Mouse (Mus musculus): ENCODE data around the gene Sparc. TPM values are rescaled to one million over a fixed set of nuclear protein-coding genes. Genes with fewer than 3 reads are reported as not detected.

The Sparc gene
- polyA plus RNA-seq, 1 experiment from 2014 or later, result 3,340 TPM

DNA sequence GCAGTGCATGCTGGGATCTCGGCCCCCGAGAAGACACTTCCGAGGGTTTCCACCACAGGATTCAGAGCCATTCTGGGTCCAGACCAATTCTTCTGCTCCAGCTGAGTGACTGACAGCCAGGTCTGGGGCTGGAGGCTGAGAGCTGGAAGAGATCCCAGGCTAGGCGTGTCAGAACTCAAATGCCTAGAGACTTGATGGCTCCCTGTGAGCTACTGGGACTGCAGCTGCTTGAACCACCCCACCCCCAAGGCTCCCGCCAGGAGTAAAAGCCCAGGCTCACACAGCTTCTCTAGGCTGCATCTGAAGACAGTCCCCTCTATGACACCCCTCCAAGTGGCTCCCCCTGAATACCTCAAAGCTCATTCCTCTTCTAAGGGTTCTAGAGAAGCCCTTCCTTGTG is 44.6 kb downstream of the Sparc start:
- H3K4me2 ChIP-seq (ENCODE audit: low read depth, low read length), result no peak overlapping the region
- peak; percentile 94 for DNase-seq (ENCODE audit: low spot score)
- H3K9ac ChIP-seq (ENCODE audit: low read depth, low read length), result no peak overlapping the region
- no peaks in the 10 kb centered on the region for H3K36me3 ChIP-seq (ENCODE audit: control insufficient read depth, insufficient read depth, low read length)
- H3K4me1 ChIP-seq (ENCODE audit: control insufficient read depth, insufficient read depth, low read length), result peaks cover 14% of the 10 kb centered on the region; the same call in 1 of the 2 replicates
- peak overlapping the region; percentile 54 for H3K27ac ChIP-seq (replicated peaks; ENCODE audit: low read depth, low read length)
- ATAC-seq (ENCODE audit: low read depth), result peak; percentile 88
- no peak overlapping the region for H3K4me3 ChIP-seq (ENCODE audit: low read depth, low read length)
- no peaks in the 10 kb centered on the region for H3K9me3 ChIP-seq (ENCODE audit: control insufficient read depth, low read length)
- 19% methylated on average over 5 of the region's 5 CpGs for WGBS
- H3K27me3 ChIP-seq (replicated peaks; ENCODE audit: control insufficient read depth, insufficient read depth, low read length), result no peaks in the 10 kb centered on the region

DNA sequence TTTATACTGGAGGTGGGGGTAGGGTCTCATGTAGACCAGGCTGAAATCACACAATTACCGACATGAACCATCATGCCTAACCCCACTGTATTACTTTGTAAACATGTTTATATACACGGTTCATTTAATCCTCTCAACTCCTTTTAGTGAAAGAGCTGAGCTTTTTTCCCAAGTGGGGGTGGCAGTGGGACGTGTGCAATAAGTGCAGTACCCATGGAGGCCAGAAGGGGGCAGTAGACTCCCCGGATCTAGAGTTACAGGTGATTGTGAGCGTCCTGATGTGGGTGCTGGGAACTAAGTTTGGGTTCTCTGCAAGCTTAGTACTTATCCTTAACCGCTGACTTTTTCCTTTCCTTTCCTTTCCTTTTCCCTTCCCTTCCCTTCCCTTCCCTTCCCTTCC is 49.1 kb downstream of the Sparc start:
- H3K27me3 ChIP-seq (replicated peaks; ENCODE audit: control insufficient read depth, insufficient read depth, low read length), result no peaks in the 10 kb centered on the region
- no peak overlapping the region for H3K9ac ChIP-seq (ENCODE audit: low read depth, low read length)
- WGBS, result 55% methylated on average over 6 of the region's 6 CpGs
- no peaks in the 10 kb centered on the region for H3K36me3 ChIP-seq (ENCODE audit: control insufficient read depth, insufficient read depth, low read length)
- H3K27ac ChIP-seq (replicated peaks; ENCODE audit: low read depth, low read length), result no peak overlapping the region
- no peak overlapping the region for H3K4me3 ChIP-seq (ENCODE audit: low read depth, low read length)
- DNase-seq (ENCODE audit: low spot score) (no peak), ATAC-seq (ENCODE audit: low read depth) (no peak)
- H3K4me2 ChIP-seq (ENCODE audit: low read depth, low read length), result no peak overlapping the region
- H3K9me3 ChIP-seq (ENCODE audit: control insufficient read depth, low read length), result no peaks in the 10 kb centered on the region
- peaks cover 7% of the 10 kb centered on the region; the same call in 1 of the 2 replicates for H3K4me1 ChIP-seq (ENCODE audit: control insufficient read depth, insufficient read depth, low read length)

DNA sequence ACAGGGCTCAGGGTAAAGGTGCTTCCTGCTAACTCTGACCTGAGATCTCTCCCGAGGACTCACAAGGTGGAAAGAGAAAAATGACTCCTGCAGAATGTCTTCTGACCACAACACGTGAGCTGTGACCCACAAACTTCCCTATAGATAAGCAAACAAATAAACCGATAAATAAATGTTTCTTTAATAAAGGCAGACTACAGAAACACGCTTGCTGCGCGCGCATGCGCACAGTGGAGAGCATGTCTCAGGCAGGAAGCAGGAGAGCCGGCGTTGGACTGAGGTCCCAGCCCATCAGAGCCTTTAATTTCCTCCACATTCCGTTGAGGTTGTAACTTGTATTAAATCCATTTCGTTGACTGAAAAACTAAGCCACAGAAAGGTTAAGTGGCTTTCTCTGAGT is 49.6 kb downstream of the Sparc start:
- no peaks in the 10 kb centered on the region for H3K9me3 ChIP-seq (ENCODE audit: control insufficient read depth, low read length)
- peaks cover 3% of the 10 kb centered on the region; the same call in 1 of the 2 replicates for H3K4me1 ChIP-seq (ENCODE audit: control insufficient read depth, insufficient read depth, low read length)
- H3K9ac ChIP-seq (ENCODE audit: low read depth, low read length), result no peak overlapping the region

GRCm38 (mm10) chr11:55372001-55372400 is 51.0 kb downstream of the Sparc start:
- 22% methylated on average over 6 of the region's 6 CpGs for WGBS
- no peak for ATAC-seq (ENCODE audit: low read depth)

More for the DNA sequence above, 49.6 kb downstream of the Sparc start:
- Histone ChIP-seq H3K27ac (replicated peaks; ENCODE audit: low read depth, low read length) (no peak overlapping the region), H3K4me3 (ENCODE audit: low read depth, low read length) (no peak overlapping the region), H3K4me2 (ENCODE audit: low read depth, low read length) (no peak overlapping the region), H3K27me3 (replicated peaks; ENCODE audit: control insufficient read depth, insufficient read depth, low read length) (no peaks in the 10 kb centered on the region), H3K36me3 (ENCODE audit: control insufficient read depth, insufficient read depth, low read length) (no peaks in the 10 kb centered on the region)
- DNase-seq (ENCODE audit: low spot score) (no peak), ATAC-seq (ENCODE audit: low read depth) (no peak)
- 84% methylated on average over 12 of the region's 12 CpGs for WGBS

DNA sequence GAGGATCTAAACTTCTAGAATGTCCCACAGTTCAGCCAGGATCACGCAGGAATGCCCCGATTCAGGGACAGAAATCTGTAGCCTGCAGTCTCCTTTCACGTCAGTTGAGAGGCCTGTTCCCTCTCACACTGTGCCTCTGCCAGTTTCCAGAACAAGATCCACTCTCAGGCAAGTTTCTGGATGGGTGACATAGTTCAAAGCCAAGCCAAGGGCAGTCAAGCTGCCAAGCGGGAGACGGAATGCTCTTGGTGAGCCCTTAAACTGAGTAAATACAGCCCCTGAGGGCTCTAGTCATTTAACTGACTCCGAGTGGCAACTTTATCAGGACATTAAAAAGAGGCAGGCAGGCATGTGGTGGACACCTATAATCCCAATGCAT is 53.9 kb downstream of the Sparc start:
- Histone ChIP-seq H3K9me3 (ENCODE audit: control insufficient read depth, low read length) (no peaks in the 10 kb centered on the region), H3K36me3 (ENCODE audit: control insufficient read depth, insufficient read depth, low read length) (no peaks in the 10 kb centered on the region), H3K4me1 (ENCODE audit: control insufficient read depth, insufficient read depth, low read length) (no peaks in the 10 kb centered on the region), H3K4me3 (ENCODE audit: low read depth, low read length) (no peak overlapping the region), H3K27me3 (replicated peaks; ENCODE audit: control insufficient read depth, insufficient read depth, low read length) (no peaks in the 10 kb centered on the region), H3K27ac (replicated peaks; ENCODE audit: low read depth, low read length) (no peak overlapping the region), H3K9ac (ENCODE audit: low read depth, low read length) (no peak overlapping the region), H3K4me2 (ENCODE audit: low read depth, low read length) (no peak overlapping the region)
- DNase-seq (ENCODE audit: low spot score) (no peak), ATAC-seq (ENCODE audit: low read depth) (no peak)
- 46% methylated on average over 6 of the region's 6 CpGs for WGBS

More at GRCm38 (mm10) chr11:55372001-55372400, 51.0 kb downstream of the Sparc start:
- H3K27me3 ChIP-seq (replicated peaks; ENCODE audit: control insufficient read depth, insufficient read depth, low read length), result no peaks in the 10 kb centered on the region
- no peaks in the 10 kb centered on the region for H3K36me3 ChIP-seq (ENCODE audit: control insufficient read depth, insufficient read depth, low read length)
- no peaks in the 10 kb centered on the region for H3K4me1 ChIP-seq (ENCODE audit: control insufficient read depth, insufficient read depth, low read length)
- no peak overlapping the region for H3K4me3 ChIP-seq (ENCODE audit: low read depth, low read length)
- H3K27ac ChIP-seq (replicated peaks; ENCODE audit: low read depth, low read length), result no peak overlapping the region
- H3K9ac ChIP-seq (ENCODE audit: low read depth, low read length), result no peak overlapping the region
- no peaks in the 10 kb centered on the region for H3K9me3 ChIP-seq (ENCODE audit: control insufficient read depth, low read length)
- H3K4me2 ChIP-seq (ENCODE audit: low read depth, low read length), result no peak overlapping the region
- no peak for DNase-seq (ENCODE audit: low spot score)

GRCm38 (mm10) chr11:55368388-55369092 is 54.4 kb downstream of the Sparc start:
- DNase-seq (ENCODE audit: low spot score) (no peak), ATAC-seq (ENCODE audit: low read depth) (no peak)
- Histone ChIP-seq H3K9me3 (ENCODE audit: control insufficient read depth, low read length) (no peaks in the 10 kb centered on the region), H3K4me2 (ENCODE audit: low read depth, low read length) (no peak overlapping the region), H3K4me3 (ENCODE audit: low read depth, low read length) (no peak overlapping the region), H3K36me3 (ENCODE audit: control insufficient read depth, insufficient read depth, low read length) (no peaks in the 10 kb centered on the region), H3K27me3 (replicated peaks; ENCODE audit: control insufficient read depth, insufficient read depth, low read length) (no peaks in the 10 kb centered on the region), H3K27ac (replicated peaks; ENCODE audit: low read depth, low read length) (no peak overlapping the region), H3K9ac (ENCODE audit: low read depth, low read length) (no peak overlapping the region), H3K4me1 (ENCODE audit: control insufficient read depth, insufficient read depth, low read length) (no peaks in the 10 kb centered on the region)
- 44% methylated on average over 4 of the region's 4 CpGs for WGBS

DNA sequence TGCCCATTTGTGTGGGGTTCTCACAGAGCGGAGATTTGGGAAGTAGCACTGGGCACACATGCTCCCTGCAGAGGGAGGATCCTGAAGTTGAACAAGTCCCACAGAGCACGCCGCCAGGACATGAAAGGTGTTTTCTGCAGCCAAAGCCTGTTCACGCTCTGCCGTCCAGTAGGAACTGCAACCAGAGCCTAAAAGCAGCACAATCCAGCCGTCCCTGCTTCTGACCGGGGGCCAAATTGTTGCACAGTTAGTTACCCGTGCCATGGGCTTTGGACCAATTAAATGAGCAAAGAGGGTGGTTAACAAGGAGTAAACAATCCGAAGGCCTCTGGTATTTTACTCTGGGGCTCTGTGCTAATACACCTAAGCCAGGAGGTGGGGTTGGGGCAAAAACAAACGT is 55.2 kb downstream of the Sparc start:
- H3K4me2 ChIP-seq (ENCODE audit: low read depth, low read length), result no peak overlapping the region
- DNase-seq (ENCODE audit: low spot score) (no peak), ATAC-seq (ENCODE audit: low read depth) (no peak)
- H3K27me3 ChIP-seq (replicated peaks; ENCODE audit: control insufficient read depth, insufficient read depth, low read length), result no peaks in the 10 kb centered on the region
- H3K9me3 ChIP-seq (ENCODE audit: control insufficient read depth, low read length), result no peaks in the 10 kb centered on the region
- no peak overlapping the region for H3K4me3 ChIP-seq (ENCODE audit: low read depth, low read length)
- 55% methylated on average over 10 of the region's 10 CpGs for WGBS
- H3K4me1 ChIP-seq (ENCODE audit: control insufficient read depth, insufficient read depth, low read length), result no peaks in the 10 kb centered on the region
- H3K27ac ChIP-seq (replicated peaks; ENCODE audit: low read depth, low read length), result no peak overlapping the region
- no peaks in the 10 kb centered on the region for H3K36me3 ChIP-seq (ENCODE audit: control insufficient read depth, insufficient read depth, low read length)
- H3K9ac ChIP-seq (ENCODE audit: low read depth, low read length), result no peak overlapping the region

- H3K9ac ChIP-seq (ENCODE audit: low read depth, low read length), result no peak overlapping the region
- H3K27ac ChIP-seq (replicated peaks; ENCODE audit: low read depth, low read length), result no peak overlapping the region
- no peaks in the 10 kb centered on the region for H3K27me3 ChIP-seq (replicated peaks; ENCODE audit: control insufficient read depth, insufficient read depth, low read length)
- no peak for DNase-seq (ENCODE audit: low spot score)
- H3K4me1 ChIP-seq (ENCODE audit: control insufficient read depth, insufficient read depth, low read length), result no peaks in the 10 kb centered on the region
- no peaks in the 10 kb centered on the region for H3K9me3 ChIP-seq (ENCODE audit: control insufficient read depth, low read length)
- H3K4me3 ChIP-seq (ENCODE audit: low read depth, low read length), result no peak overlapping the region
- WGBS, result 81% methylated on average over 5 of the region's 5 CpGs
- no peak overlapping the region for H3K4me2 ChIP-seq (ENCODE audit: low read depth, low read length)
- no peaks in the 10 kb centered on the region for H3K36me3 ChIP-seq (ENCODE audit: control insufficient read depth, insufficient read depth, low read length)
- no peak for ATAC-seq (ENCODE audit: low read depth)
Measured at GRCm38 (mm10) chr11:55365840-55366239, 57.1 kb downstream of the Sparc start.

DNA sequence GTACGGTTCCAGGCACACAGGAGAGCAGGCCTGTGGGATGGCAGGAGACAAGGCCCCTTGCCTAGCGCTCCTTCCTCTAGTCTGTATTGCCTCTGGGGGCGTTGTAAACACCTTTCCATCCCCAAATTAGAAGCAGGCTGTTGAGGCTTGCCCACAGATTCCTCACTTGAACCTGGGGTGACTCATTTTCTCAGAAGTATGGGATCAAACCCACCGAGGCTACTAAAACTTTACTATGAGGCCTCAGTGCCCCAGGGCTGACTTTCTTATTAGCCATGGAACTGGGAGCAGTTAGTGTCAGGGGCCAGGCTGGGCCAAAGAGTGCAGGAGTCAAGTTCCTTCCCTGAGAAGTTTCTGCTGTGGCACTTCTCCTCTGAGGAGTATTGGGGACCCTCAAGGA is 57.7 kb downstream of the Sparc start:
- DNase-seq (ENCODE audit: low spot score) (no peak), ATAC-seq (ENCODE audit: low read depth) (no peak)

More for the DNA sequence above, 57.7 kb downstream of the Sparc start:
- no peak overlapping the region for H3K9ac ChIP-seq (ENCODE audit: low read depth, low read length)
- no peak overlapping the region for H3K27ac ChIP-seq (replicated peaks; ENCODE audit: low read depth, low read length)
- H3K9me3 ChIP-seq (ENCODE audit: control insufficient read depth, low read length), result no peaks in the 10 kb centered on the region
- no peaks in the 10 kb centered on the region for H3K27me3 ChIP-seq (replicated peaks; ENCODE audit: control insufficient read depth, insufficient read depth, low read length)
- H3K4me3 ChIP-seq (ENCODE audit: low read depth, low read length), result no peak overlapping the region
- no peaks in the 10 kb centered on the region for H3K36me3 ChIP-seq (ENCODE audit: control insufficient read depth, insufficient read depth, low read length)
- H3K4me1 ChIP-seq (ENCODE audit: control insufficient read depth, insufficient read depth, low read length), result no peaks in the 10 kb centered on the region
- no peak overlapping the region for H3K4me2 ChIP-seq (ENCODE audit: low read depth, low read length)
- 33% methylated on average over 4 of the region's 4 CpGs for WGBS
